Mouse (Mus musculus) layer of hippocampus, adult 2 months (tissue): ENCODE data around the gene Zfp296. TPM values are rescaled to one million over a fixed set of nuclear protein-coding genes. Genes with fewer than 3 reads are reported as not detected.
A peak's percentile ranks its signal among the peaks of the same experiment; 100 is the strongest.

Source experiments
- DNase-seq, 2 experiments: peaks; one replicate each; pipeline ENCODE4 v3.0.0; 2022; ENCODE audit warnings: low spot score in 2 of 2
- H3K27ac ChIP-seq: fragments of 200-600 bp; 2 replicates; pipeline ENCODE4 v1.8.1; 2022
- H3K4me3 ChIP-seq: fragments of 200-600 bp; 2 replicates; pipeline ENCODE4 v1.8.1; 2022; ENCODE audit warnings: mild to moderate bottlenecking
- CTCF ChIP-seq: fragments of 200-600 bp; conservative IDR thresholded peaks from 2 replicates; pipeline ENCODE4 v1.8.1; 2022; ENCODE audit warnings: antibody characterized with exemption, mild to moderate bottlenecking, moderate library complexity
- total RNA-seq, 2 experiments: library from RNA; stranded (reverse); gene quantifications; 2 replicates each; pipeline ENCODE4 v1.2.3; 2021

Gene Zfp296
- total RNA-seq, 2 experiments from 2014 or later: 0.81 to 0.95 TPM

DNA sequence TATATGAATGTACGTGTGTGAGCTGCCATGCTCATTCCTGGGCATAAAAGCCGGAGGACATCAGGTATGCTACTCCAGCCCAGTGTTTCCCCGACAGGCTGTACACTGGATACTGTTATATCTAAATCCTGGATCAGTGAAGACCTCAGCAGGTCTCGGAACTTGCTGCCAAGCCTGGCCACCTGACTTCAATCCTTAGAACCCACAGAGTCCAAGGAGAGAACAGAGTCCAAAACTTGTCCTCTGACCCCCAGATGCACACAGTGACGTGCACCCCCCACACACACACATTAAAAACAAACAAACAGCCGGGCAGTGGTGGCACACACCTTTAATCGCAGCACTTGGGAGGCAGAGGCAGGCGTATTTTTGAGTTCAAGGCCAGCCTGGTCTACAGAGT lies 9.7 kb upstream of the Zfp296 start:
- TF ChIP-seq CTCF: no peak
- DNase-seq: no peak
- H3K27ac ChIP-seq: no peak overlapping the region
- H3K4me3 ChIP-seq: no peak overlapping the region

DNA sequence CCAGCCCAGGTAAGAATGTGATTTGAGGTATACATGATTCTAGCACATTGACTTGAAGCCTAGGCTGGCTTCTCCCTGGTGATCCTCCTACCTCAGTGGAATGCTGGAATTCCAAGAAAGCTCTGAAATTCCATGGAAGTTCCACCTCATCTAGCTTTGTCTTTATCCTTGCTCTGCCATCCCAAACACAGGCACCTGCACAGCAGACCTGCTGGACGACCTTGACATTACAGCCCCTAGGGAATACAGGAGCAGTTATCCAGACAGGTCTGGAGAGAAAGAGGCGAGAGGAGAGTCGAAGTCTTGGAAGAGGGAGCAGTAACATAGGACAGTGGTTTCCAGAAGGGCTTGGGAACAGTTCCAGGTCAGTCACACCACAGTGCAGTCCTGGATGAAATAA lies 7.4 kb upstream of the Zfp296 start:
- DNase-seq: no peak
- no peak for TF ChIP-seq CTCF
- Histone ChIP-seq H3K27ac (no peak overlapping the region), H3K4me3 (no peak overlapping the region)

DNA sequence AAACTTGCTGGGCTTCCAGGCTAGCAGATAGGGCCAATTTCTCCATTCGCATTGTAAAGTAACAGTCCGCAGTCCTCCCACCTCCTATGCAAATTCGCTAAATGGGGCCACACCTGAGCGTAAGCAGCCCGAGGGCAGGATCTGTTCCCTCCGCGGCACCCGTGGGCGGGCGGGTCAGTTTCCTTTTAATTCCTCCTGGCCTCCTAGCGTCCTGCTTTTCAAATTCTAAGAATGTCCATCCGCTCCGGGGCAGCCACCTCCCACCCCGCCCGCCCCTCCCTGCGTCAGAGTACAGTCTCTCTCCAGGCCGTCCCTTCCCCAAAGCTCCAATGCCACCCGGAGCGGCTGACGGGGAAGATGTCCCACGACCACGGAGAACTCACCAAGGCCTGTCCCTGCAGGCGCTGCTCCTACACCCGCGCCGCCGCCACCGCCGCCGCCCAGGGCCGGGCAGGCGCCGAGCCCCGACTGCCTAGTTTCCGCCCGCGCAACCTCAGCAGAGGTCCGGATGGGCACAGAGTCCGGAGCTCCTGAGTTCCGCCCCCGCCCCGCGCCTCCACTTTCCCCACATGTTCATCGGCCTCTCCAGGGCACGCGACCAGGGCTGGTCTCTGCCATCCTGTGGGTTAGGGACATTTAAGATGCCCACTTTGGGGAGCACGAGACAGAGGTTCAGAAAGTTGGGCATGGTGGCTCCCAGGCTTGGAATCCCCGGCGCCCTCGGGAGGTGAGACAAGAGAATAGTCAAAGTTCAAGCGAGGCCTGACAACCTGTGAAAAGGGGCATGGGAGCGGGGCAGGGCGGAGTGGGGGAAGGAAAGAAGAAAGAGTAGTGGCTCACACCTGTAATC lies 3.9 kb upstream of the Zfp296 start:
- peak overlapping the region; percentile 76 for H3K4me3 ChIP-seq
- peak overlapping the region; percentile 84 for H3K27ac ChIP-seq
- peak; percentile 58 for TF ChIP-seq CTCF
- DNase-seq: peak; percentile 55 to 67

DNA sequence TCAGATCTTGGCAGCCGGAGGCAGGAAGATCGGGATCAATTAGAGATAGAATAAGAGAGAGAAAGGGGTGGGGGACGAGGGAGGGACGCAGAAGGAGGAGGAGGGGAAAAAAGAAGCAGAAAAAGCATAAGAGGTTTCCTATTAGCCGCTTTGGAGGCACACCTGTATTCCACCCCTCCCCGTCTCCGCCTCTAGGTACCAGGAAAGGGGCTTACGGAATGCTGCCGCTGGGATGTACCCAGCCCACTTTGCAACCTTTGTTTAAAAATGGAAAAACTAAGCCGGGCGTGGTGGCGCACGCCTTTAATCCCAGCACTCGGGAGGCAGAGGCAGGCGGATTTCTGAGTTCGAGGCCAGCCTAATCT lies 3.3 kb upstream of the Zfp296 start:
- Histone ChIP-seq H3K4me3 (peak overlapping the region; percentile 76), H3K27ac (peak overlapping the region; percentile 84)
- DNase-seq: no peak
- TF ChIP-seq CTCF: no peak

DNA sequence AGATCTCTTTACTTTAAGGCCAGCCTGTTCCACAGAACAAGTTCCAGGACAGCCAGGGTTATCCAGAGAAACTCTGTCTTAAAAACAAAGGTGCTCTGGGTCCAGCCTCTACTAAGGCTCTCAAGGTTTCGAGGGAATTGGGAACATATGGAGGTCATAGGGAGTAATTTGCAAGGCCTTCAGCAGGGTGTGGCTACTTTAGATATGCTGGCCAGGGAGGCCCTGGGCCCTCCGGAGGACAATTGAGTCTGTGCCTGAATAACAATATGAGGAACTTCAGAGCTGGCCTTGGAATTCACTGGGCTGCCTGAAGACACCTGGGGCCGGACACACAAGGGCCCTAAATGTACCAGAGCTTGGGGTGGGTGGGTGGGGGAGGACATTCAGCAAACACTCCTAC lies 1.5 kb upstream of the Zfp296 start:
- DNase-seq: no peak
- H3K27ac ChIP-seq: no peak overlapping the region
- no peak overlapping the region for H3K4me3 ChIP-seq
- no peak for TF ChIP-seq CTCF

DNA sequence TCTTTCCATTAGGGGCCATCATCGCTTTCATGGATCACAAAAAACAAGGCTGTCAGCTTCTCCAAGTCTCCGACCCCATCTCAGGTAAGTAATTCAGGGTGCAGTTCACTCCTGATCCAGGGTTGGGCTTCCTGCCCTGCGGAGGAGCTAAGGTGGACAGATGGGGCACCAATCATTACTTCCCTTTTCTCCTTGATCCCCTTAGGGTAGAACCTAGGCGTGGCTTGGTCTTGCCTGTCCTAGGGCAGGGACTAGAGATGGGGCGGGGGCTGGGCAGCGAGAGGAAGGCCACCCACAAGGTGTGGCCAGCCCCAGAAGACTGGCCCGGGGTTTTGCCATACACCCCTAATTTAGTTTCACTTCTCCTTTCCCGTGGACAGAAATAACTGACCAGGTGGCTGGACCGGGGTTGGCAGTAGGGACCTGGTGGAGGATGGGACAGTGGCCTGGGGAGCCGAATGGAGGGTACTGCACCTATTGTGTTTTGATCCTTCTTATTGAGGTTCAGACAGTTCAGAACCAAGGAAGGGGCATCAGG lies 859 bp downstream of the Zfp296 start:
- H3K4me3 ChIP-seq: peak overlapping the region; percentile 58
- TF ChIP-seq CTCF: no peak
- H3K27ac ChIP-seq: no peak overlapping the region
- no peak for DNase-seq

DNA sequence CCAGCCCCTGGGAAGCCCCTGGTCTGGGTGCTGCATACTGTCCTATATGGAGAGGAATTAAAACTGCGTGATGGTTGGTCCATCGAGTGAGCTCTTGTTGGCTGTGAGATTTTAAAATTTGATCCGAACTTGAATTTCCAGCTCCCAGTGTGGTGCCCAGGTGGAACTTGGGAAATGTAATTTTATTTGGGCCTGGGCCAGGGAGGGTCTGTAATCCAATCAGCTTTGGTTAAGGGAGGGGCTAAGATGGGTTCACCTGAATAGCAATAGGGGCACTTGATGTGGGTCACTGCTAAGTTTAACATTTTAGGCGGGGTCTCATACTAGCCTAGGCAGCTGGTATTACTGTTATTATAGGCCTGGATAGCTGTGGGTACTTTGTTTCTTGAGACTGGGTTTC lies 1.3 kb downstream of the Zfp296 start:
- TF ChIP-seq CTCF: no peak
- DNase-seq: no peak
- Histone ChIP-seq H3K27ac (no peak overlapping the region), H3K4me3 (no peak overlapping the region)

DNA sequence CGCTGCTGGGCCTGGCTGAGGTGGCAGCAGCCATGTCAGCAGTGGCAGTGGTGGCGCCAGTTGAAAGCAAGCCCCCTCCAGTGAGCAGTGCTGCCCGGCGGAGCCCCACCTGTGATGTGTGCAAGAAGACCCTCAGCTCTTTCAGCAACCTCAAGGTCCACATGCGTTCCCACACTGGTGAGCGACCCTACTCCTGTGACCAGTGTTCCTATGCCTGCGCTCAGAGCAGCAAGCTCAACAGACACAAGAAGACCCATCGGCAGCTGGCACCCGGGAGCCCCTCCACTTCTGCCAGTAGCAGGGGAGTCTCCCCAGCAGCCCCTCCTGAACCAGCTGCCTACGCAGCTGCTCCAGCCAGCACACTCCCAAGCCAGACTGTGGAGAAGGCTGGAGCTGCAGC lies 2.7 kb downstream of the Zfp296 start:
- DNase-seq: no peak
- H3K4me3 ChIP-seq: no peak overlapping the region
- TF ChIP-seq CTCF: no peak
- no peak overlapping the region for H3K27ac ChIP-seq

DNA sequence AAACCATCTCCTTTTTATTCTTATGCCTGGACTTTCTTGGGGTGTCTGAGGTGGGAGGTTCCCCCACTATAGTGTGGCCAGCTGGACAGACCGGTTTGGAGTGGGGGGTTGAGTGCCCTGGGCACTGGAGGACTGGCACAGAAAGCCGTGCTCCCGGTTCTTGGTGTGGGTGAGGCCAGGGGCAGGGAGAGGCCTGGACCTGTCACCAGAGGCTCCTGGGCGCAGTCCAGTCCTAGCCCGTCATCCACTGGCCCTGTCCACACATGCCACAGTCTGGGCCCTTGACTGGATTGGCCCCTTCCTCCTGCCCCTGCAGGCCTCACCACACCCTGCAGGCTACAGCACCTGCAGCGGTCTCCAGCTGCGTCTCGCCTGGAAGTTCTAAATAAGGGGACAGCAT lies 3.5 kb downstream of the Zfp296 start:
- TF ChIP-seq CTCF: no peak
- DNase-seq: no peak
- Histone ChIP-seq H3K4me3 (no peak overlapping the region), H3K27ac (no peak overlapping the region)

DNA sequence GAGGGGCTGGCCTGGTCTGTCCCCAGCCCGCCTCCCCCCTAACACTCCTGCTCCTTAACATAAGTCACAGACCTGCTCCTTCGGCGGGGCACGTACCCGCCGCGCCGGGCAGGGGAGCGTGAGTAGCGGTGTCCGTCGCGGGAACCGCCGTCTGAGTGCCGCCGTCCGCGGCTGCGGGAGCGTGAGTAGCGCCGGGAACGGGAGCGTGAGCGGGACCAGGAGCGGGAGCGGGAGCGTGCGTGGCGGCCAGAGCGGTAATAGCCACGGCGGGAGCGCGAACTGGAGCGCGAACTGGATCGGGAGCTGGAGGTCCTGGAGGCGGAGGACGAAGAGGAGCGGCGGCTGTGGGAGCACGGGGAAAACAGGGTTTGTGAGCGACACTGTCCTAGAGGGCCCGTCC lies 9.2 kb downstream of the Zfp296 start:
- Histone ChIP-seq H3K27ac (no peak overlapping the region), H3K4me3 (no peak overlapping the region)
- DNase-seq: no peak
- TF ChIP-seq CTCF: no peak

DNA sequence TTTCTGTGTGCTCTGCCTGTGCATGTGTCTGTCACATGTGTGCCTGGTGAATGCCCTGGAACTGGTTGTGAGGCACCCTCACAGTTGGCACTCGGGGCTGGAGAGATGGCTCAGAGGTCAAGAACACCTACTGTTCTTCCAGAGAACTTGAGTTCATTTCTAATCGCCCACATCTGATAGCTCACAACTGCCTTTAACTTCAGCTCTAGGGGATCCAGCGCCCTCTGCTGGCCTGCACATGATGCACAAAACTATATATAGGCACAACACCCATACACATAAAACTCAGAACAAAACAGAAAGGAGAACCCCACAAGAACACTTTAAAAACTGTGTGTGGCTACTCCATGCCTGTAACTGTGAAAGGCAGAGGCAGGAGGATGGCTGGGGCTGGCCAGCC lies 12.1 kb downstream of the Zfp296 start:
- no peak overlapping the region for H3K4me3 ChIP-seq
- H3K27ac ChIP-seq: no peak overlapping the region
- peak in 1 of 2 experiments; percentile 59 for DNase-seq
- peak; percentile 74 for TF ChIP-seq CTCF

DNA sequence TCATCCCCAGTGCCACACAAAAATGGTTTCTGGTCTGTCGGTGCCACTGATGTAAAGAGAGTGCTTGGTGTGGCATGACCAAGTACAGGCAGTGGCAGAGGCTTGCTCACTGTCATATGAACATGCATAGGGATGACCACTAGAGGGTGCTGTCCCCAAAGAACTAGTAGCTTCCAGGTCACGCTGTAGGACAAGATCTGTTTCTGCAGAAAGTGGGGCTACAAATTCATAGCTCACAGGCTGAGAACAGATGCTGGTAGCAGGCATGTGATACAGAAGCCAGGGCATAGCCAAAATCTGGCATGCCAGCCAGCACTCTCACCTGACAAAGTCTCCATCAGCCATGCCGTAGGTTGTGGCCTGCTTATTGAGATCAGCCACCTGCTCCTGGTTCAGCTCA lies 12.8 kb downstream of the Zfp296 start:
- TF ChIP-seq CTCF: peak; percentile 87
- Histone ChIP-seq H3K27ac (peak overlapping the region; percentile 76), H3K4me3 (no peak overlapping the region)
- peak; percentile 82 to 84 for DNase-seq

DNA sequence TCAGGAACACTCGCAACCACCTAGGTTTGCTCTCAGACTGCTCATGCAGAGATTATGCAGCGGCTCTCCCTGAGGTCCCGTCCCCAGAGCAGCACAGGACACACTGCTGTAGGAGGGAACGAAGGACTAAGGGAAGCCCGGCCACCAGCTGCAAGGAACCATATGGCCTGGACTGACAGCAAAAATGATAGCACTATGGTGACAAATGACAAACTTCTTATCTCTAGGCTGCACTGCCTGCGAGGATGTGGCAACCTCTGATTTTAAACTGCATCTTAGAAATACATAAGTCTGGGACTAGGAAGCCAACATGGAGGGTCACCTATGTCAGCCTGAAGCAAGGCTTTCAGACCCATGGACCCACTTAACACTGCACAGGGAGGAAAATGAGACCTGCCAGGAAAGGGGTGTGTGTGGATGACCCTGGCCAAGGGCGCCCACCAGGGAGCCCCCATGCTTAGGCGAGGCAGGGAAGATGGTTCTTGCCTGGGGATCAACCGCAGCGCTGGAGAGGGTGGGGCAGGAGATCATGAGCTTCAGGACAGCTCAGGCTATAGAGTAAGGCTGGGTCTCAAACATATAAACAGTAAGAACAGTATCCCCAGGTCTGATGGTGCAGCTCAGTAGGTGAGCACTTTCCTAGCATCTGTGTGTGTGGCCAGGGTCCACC lies 16.1 kb downstream of the Zfp296 start:
- H3K27ac ChIP-seq: no peak overlapping the region
- H3K4me3 ChIP-seq: no peak overlapping the region
- TF ChIP-seq CTCF: no peak
- DNase-seq: no peak
